Mouse (Mus musculus) heart, postnatal 0 days (tissue): ENCODE results near the gene Hsd17b14.

Source experiments
- CTCF ChIP-seq: IDR thresholded peaks from 2 replicates; pipeline ENCODE4 v1.5.1; 2016; ENCODE audit warnings: antibody characterized with exemption, control low read depth, low read depth
- EP300 ChIP-seq: IDR thresholded peaks from 2 replicates; pipeline ENCODE4 v1.6.1; 2016; ENCODE audit warnings: antibody characterized with exemption, low read depth

GRCm38 (mm10) chr7:45597013-45597412, 42.3 kb downstream of the Hsd17b14 start:
- no peak for TF ChIP-seq CTCF
- no peak for TF ChIP-seq EP300
